Mouse (Mus musculus): Measurements from ENCODE around the gene Nepro.

- TF ChIP-seq GATA1 (IDR thresholded peaks at IDR 0.05; ENCODE audit: borderline replicate concordance, low read length), result no peak
- no peak for TF ChIP-seq FLI1 (IDR thresholded peaks at IDR 0.05; ENCODE audit: low read length)
Observed at GRCm38 (mm10) chr16:44766320-44766892, 42.3 kb downstream of the Nepro start.

Measured in megakaryocyte, embryonic 14.5 days (primary cell).